Mouse (Mus musculus) G1E (cell line): ENCODE data around the gene Srpk2. TPM values are rescaled to one million over a fixed set of nuclear protein-coding genes. Genes with fewer than 3 reads are reported as not detected.

Source experiments
- ATAC-seq: 2 replicates; pipeline ENCODE4 v1.8.0; 2016; ENCODE audit warnings: mild to moderate bottlenecking; ENCODE audit not compliant: insufficient number of reproducible peaks, poor library complexity, low FRiP score, severe bottlenecking; ENCODE audit errors: extremely low read depth
- DNase-seq: peaks from one replicate; pipeline ENCODE4 v3.0.0; 2012; ENCODE audit warnings: low spot score
- H3K27me3 ChIP-seq: 2 replicates; pipeline ENCODE4 v1.6.1; 2012; ENCODE audit warnings: mild to moderate bottlenecking, low read length, inconsistent platforms; ENCODE audit not compliant: insufficient read depth
- H3K36me3 ChIP-seq: replicated peaks from 2 replicates; pipeline ENCODE3; 2012; ENCODE audit warnings: mild to moderate bottlenecking, inconsistent platforms
- H3K4me1 ChIP-seq: 2 replicates; pipeline ENCODE4 v1.6.1; 2012; ENCODE audit warnings: low read depth, low read length, inconsistent platforms, mixed read lengths; ENCODE audit not compliant: insufficient read depth
- H3K4me3 ChIP-seq: 2 replicates; pipeline ENCODE4 v1.5.1; 2012; ENCODE audit warnings: low read depth, mild to moderate bottlenecking, inconsistent platforms, low read length, moderate library complexity, mixed read lengths
- H3K9me3 ChIP-seq: replicated peaks from 2 replicates; pipeline ENCODE4 v1.6.1; 2012; ENCODE audit warnings: inconsistent platforms
- CTCF ChIP-seq: IDR thresholded peaks from 2 replicates; pipeline ENCODE4 v1.5.1; 2012; ENCODE audit warnings: low read depth, low read length, inconsistent platforms, mixed read lengths
- GATA1 ChIP-seq: IDR thresholded peaks from 2 replicates; pipeline ENCODE4 v1.6.1; 2012; ENCODE audit warnings: borderline replicate concordance, low read length, inconsistent platforms, mixed read lengths
- GATA2 ChIP-seq: IDR thresholded peaks from 2 replicates; pipeline ENCODE4 v1.6.1; 2012; ENCODE audit warnings: low read depth, low read length, inconsistent platforms, borderline replicate concordance
- POLR2AphosphoS5 ChIP-seq: IDR thresholded peaks from 2 replicates; pipeline ENCODE4 v1.6.1; 2012; ENCODE audit warnings: low read depth, low read length, inconsistent platforms; ENCODE audit not compliant: insufficient replicate concordance
- TAL1 ChIP-seq: conservative IDR thresholded peaks from 2 replicates; pipeline ENCODE4 v1.6.1; 2012; ENCODE audit warnings: low read depth, low read length, inconsistent platforms, mixed read lengths
- polyA plus RNA-seq: library from polyadenylated mRNA; stranded (reverse); fragments of >175 nt; gene quantifications from 2 replicates; pipeline ENCODE4 v1.2.3, GENCODE M21; 2012
- total RNA-seq, 2 experiments: library from RNA; stranded (forward) in 1 of 2; stranded (reverse) in 1 of 2; fragments of 200-1000 nt in 1 of 2; fragments of >200 nt in 1 of 2; fragmentation: Nextera tagmentation in 1 of 2; gene quantifications; 2 replicates each; pipeline ENCODE4 v1.2.3; 2014 to 2017

Gene Srpk2
- total and polyA plus RNA-seq, 3 experiments, result 11.1 to 76.4 (median 63.5) TPM

- TF ChIP-seq GATA2, result no peak
- TF ChIP-seq TAL1, result no peak
- no peak for TF ChIP-seq POLR2AphosphoS5
- no peak for TF ChIP-seq CTCF
- TF ChIP-seq GATA1, result no peak
Measured at GRCm38 (mm10) chr5:23683431-23683830, 986 bp downstream of the Srpk2 start.

GRCm38 (mm10) chr5:23679006-23679405, 5.4 kb downstream of the Srpk2 start:
- no peak for TF ChIP-seq GATA2
- H3K9me3 ChIP-seq, result no peaks in the 10 kb centered on the region
- H3K4me3 ChIP-seq, result no peak overlapping the region
- H3K4me1 ChIP-seq, result peaks cover 16% of the 10 kb centered on the region
- ATAC-seq, result no peak
- no peak for DNase-seq
- no peaks in the 10 kb centered on the region for H3K36me3 ChIP-seq
- peaks cover 27% of the 10 kb centered on the region for H3K27me3 ChIP-seq

More at GRCm38 (mm10) chr5:23683431-23683830, 986 bp downstream of the Srpk2 start:
- Histone ChIP-seq H3K36me3 (no peaks in the 10 kb centered on the region), H3K4me3 (no peak overlapping the region), H3K9me3 (no peaks in the 10 kb centered on the region), H3K27me3 (peaks cover 22% of the 10 kb centered on the region), H3K4me1 (peaks cover 2% of the 10 kb centered on the region)
- no peak for DNase-seq
- no peak for ATAC-seq

GRCm38 (mm10) chr5:23677883-23678282, 6.5 kb downstream of the Srpk2 start:
- no peaks in the 10 kb centered on the region for H3K36me3 ChIP-seq
- no peak overlapping the region for H3K4me3 ChIP-seq
- no peak for TF ChIP-seq GATA1
- TF ChIP-seq TAL1, result no peak
- no peak for TF ChIP-seq GATA2
- TF ChIP-seq CTCF, result no peak
- no peak for TF ChIP-seq POLR2AphosphoS5
- no peak for ATAC-seq
- DNase-seq, result no peak
- peaks cover 31% of the 10 kb centered on the region for H3K27me3 ChIP-seq
- no peaks in the 10 kb centered on the region for H3K9me3 ChIP-seq
- H3K4me1 ChIP-seq, result peaks cover 16% of the 10 kb centered on the region

- TF ChIP-seq GATA2, result no peak
- TF ChIP-seq TAL1, result no peak
- no peak for TF ChIP-seq POLR2AphosphoS5
- H3K27me3 ChIP-seq, result peaks cover 33% of the 10 kb centered on the region
- ATAC-seq, result no peak
- H3K9me3 ChIP-seq, result no peaks in the 10 kb centered on the region
- H3K4me3 ChIP-seq, result no peak overlapping the region
- H3K36me3 ChIP-seq, result no peaks in the 10 kb centered on the region
- DNase-seq, result no peak
- peaks cover 16% of the 10 kb centered on the region for H3K4me1 ChIP-seq
Measured at GRCm38 (mm10) chr5:23677072-23677453, 7.4 kb downstream of the Srpk2 start.

- no peaks in the 10 kb centered on the region for H3K36me3 ChIP-seq
- no peaks in the 10 kb centered on the region for H3K9me3 ChIP-seq
- no peak for TF ChIP-seq GATA1
- TF ChIP-seq POLR2AphosphoS5, result no peak
- TF ChIP-seq TAL1, result no peak
- TF ChIP-seq GATA2, result no peak
- no peak for TF ChIP-seq CTCF
- H3K4me3 ChIP-seq, result peak overlapping the region; percentile 82
- DNase-seq, result peak; percentile 36
- ATAC-seq, result no peak
- H3K4me1 ChIP-seq, result peaks cover 16% of the 10 kb centered on the region
- peaks cover 31% of the 10 kb centered on the region for H3K27me3 ChIP-seq
Measured at GRCm38 (mm10) chr5:23676156-23677071, 8.0 kb downstream of the Srpk2 start.

GRCm38 (mm10) chr5:23675499-23676155, 8.8 kb downstream of the Srpk2 start:
- ATAC-seq, result no peak
- DNase-seq, result peak; percentile 73
- H3K4me1 ChIP-seq, result peaks cover 16% of the 10 kb centered on the region
- H3K27me3 ChIP-seq, result peaks cover 31% of the 10 kb centered on the region
- H3K9me3 ChIP-seq, result no peaks in the 10 kb centered on the region
- no peaks in the 10 kb centered on the region for H3K36me3 ChIP-seq
- TF ChIP-seq POLR2AphosphoS5 (no peak), TAL1 (no peak), CTCF (no peak), GATA2 (no peak), GATA1 (no peak)
- H3K4me3 ChIP-seq, result peak overlapping the region; percentile 82
